Mouse (Mus musculus): ENCODE measurements around the gene Zbtb45. TPM values are rescaled to one million over a fixed set of nuclear protein-coding genes. Genes with fewer than 3 reads are reported as not detected.
A peak's percentile ranks its signal among the peaks of the same experiment; 100 is the strongest.

Gene Zbtb45
- polyA plus RNA-seq, 1 experiment from 2014 or later, result 37.8 TPM

DNA sequence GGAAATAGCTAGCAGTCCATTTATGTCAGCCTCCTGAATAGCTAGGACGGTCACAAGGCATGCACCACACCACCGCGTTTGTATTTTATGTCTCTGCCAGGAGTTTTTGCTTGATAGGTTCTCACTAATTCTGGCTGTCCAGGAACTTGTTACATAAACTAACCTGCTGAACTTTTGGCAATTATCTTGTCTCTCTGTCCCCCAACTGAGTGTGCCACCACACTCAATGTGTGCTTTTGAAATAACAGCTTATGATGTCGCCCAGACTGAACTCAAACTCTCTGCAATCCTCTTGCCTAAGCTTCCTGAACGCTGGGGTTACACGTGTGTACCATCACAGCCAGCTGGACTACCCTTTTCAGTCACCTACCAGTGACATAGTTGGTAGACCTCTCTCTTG lies 32.7 kb upstream of the Zbtb45 start:
- H3K9me3 ChIP-seq, result no peaks in the 10 kb centered on the region
- no peak for ATAC-seq (ENCODE audit: low read depth)
- H3K36me3 ChIP-seq, result no peaks in the 10 kb centered on the region
- 0 out of 2 replicates have a peak overlapping the region, but pooled peaks have one; percentile 73 for H3K4me2 ChIP-seq
- no peak overlapping the region for H3K4me3 ChIP-seq
- no peak overlapping the region for H3K27ac ChIP-seq (replicated peaks)
- peaks cover 50% of the 10 kb centered on the region for H3K27me3 ChIP-seq
- H3K4me1 ChIP-seq (replicated peaks), result peaks cover 25% of the 10 kb centered on the region
- H3K9ac ChIP-seq, result no peak overlapping the region
- 72% methylated on average over 6 of the region's 6 CpGs for WGBS

DNA sequence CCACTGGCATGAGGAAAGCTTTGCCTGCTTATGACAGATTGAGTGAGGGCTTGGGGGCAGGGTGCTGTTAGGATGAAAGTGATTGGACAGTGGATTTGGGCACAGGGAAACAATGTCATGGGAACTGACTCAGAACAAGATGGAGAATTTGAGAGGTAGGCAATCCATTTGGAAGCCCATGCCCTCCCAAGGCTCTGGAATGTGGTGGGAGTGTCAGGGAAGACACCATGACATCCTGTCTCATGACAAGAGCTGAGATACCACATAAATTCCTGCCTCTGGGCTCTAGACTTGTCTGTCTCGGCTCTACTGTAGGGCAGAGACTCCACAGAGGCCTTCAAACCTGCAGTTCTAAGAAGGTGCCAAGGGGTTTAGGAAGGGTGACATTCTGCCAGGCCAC lies 31.4 kb upstream of the Zbtb45 start:
- H3K36me3 ChIP-seq, result peaks cover 1% of the 10 kb centered on the region
- no peak overlapping the region for H3K4me2 ChIP-seq
- H3K4me3 ChIP-seq, result no peak overlapping the region
- WGBS, result 68% methylated on average over 1 of the region's 1 CpGs
- no peak overlapping the region for H3K9ac ChIP-seq
- H3K27me3 ChIP-seq, result peaks cover 50% of the 10 kb centered on the region
- H3K9me3 ChIP-seq, result no peaks in the 10 kb centered on the region
- no peak overlapping the region for H3K27ac ChIP-seq (replicated peaks)
- ATAC-seq (ENCODE audit: low read depth), result no peak
- peaks cover 34% of the 10 kb centered on the region for H3K4me1 ChIP-seq (replicated peaks)

GRCm38 (mm10) chr7:13039181-13039580 lies 29.3 kb upstream of the Zbtb45 start:
- H3K4me2 ChIP-seq, result peak overlapping the region; percentile 91
- peak overlapping the region; percentile 98 for H3K9ac ChIP-seq
- peak overlapping the region; percentile 80 for H3K4me3 ChIP-seq
- H3K9me3 ChIP-seq, result no peaks in the 10 kb centered on the region
- peaks cover 34% of the 10 kb centered on the region for H3K27me3 ChIP-seq
- peaks cover 17% of the 10 kb centered on the region for H3K36me3 ChIP-seq
- no peak for ATAC-seq (ENCODE audit: low read depth)
- WGBS, result 88% methylated on average over 1 of the region's 1 CpGs
- no peak overlapping the region for H3K27ac ChIP-seq (replicated peaks)
- H3K4me1 ChIP-seq (replicated peaks), result peaks cover 47% of the 10 kb centered on the region

GRCm38 (mm10) chr7:13038621-13039169 lies 28.9 kb upstream of the Zbtb45 start:
- Histone ChIP-seq H3K27me3 (peaks cover 29% of the 10 kb centered on the region), H3K9ac (peak overlapping the region; percentile 98)
- 25% methylated on average over 15 of the region's 15 CpGs for WGBS

DNA sequence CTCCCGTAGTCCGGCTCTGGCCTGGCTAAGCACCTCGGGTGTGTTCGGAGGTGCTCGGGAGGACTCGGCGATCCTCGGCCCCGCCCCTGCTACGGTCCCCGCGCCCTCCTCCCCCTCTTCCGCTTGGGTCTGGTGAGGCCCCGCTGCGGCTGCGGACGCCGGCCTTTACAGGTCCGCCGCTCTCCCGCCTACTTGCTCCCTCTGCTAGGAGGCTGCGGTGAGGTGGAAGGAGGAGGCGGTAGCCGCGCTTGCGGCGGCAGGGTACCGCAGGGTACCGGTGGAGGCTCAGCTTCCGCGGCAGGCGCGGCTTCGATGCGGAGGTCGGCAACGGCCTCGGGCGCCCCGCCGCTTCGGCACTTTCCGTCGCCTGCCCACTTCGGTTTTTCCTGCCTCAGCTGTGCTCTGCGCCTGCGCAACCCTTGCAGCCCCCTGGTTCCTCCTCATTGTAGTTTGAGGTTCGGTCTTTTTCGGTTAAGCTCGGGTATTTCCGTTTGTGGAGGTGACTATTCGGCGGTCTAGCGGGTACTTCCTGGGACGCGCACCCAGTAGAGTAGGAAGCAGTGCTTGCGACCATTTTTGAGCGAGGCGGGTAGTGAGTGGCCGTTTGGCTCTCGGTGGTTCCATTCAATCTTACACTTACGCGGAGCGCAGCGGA lies 28.2 kb upstream of the Zbtb45 start, which contains the start of gene Ube2m:
Gene Ube2m, minus strand, starts transcription at position 375 of the 655 bp plus-strand sequence.
- peak; percentile 90 for ATAC-seq (ENCODE audit: low read depth)

More at GRCm38 (mm10) chr7:13038621-13039169, 28.9 kb upstream of the Zbtb45 start:
- Histone ChIP-seq H3K36me3 (peaks cover 17% of the 10 kb centered on the region), H3K4me3 (peak overlapping the region; percentile 80), H3K27ac (replicated peaks) (peak overlapping the region; percentile 99), H3K4me1 (replicated peaks) (peaks cover 47% of the 10 kb centered on the region), H3K4me2 (peak overlapping the region; percentile 91), H3K9me3 (no peaks in the 10 kb centered on the region)
- ATAC-seq (ENCODE audit: low read depth), result no peak

GRCm38 (mm10) chr7:13037366-13037765 lies 27.5 kb upstream of the Zbtb45 start:
- under 1% methylated on average over 31 of the region's 33 CpGs for WGBS
- peak; percentile 10; the same call in 1 of the 2 replicates for ATAC-seq (ENCODE audit: low read depth)
- peak overlapping the region; percentile 91 for H3K4me2 ChIP-seq
- no peaks in the 10 kb centered on the region for H3K9me3 ChIP-seq
- peak overlapping the region; percentile 80 for H3K4me3 ChIP-seq
- peaks cover 52% of the 10 kb centered on the region for H3K4me1 ChIP-seq (replicated peaks)
- peaks cover 30% of the 10 kb centered on the region for H3K36me3 ChIP-seq
- peak overlapping the region; percentile 98 for H3K9ac ChIP-seq
- H3K27me3 ChIP-seq, result peaks cover 15% of the 10 kb centered on the region
- peak overlapping the region; percentile 99 for H3K27ac ChIP-seq (replicated peaks)

More for the DNA sequence above, 28.2 kb upstream of the Zbtb45 start, which contains the start of gene Ube2m:
- H3K36me3 ChIP-seq, result peaks cover 24% of the 10 kb centered on the region
- H3K27ac ChIP-seq (replicated peaks), result peak within 1 kb of the TSS; percentile 99
- peaks cover 48% of the 10 kb centered on the region for H3K4me1 ChIP-seq (replicated peaks)
- H3K4me3 ChIP-seq, result peak within 1 kb of the TSS; percentile 80
- H3K27me3 ChIP-seq, result peaks cover 22% of the 10 kb centered on the region
- peak within 1 kb of the TSS; percentile 98 for H3K9ac ChIP-seq
- WGBS, result under 1% methylated on average over 64 of the region's 65 CpGs
- peak within 1 kb of the TSS; percentile 91 for H3K4me2 ChIP-seq
- H3K9me3 ChIP-seq, result no peaks in the 10 kb centered on the region

- ATAC-seq (ENCODE audit: low read depth), result no peak
- H3K27ac ChIP-seq (replicated peaks), result peak overlapping the region; percentile 99
- peak overlapping the region; percentile 91 for H3K4me2 ChIP-seq
- peak overlapping the region; percentile 80 for H3K4me3 ChIP-seq
- H3K9me3 ChIP-seq, result no peaks in the 10 kb centered on the region
- H3K27me3 ChIP-seq, result peaks cover 10% of the 10 kb centered on the region
- peak overlapping the region; percentile 98 for H3K9ac ChIP-seq
- H3K36me3 ChIP-seq, result peaks cover 36% of the 10 kb centered on the region
- 49% methylated on average over 4 of the region's 4 CpGs for WGBS
- H3K4me1 ChIP-seq (replicated peaks), result peaks cover 52% of the 10 kb centered on the region
Observed at GRCm38 (mm10) chr7:13036806-13037205, 27.0 kb upstream of the Zbtb45 start.

DNA sequence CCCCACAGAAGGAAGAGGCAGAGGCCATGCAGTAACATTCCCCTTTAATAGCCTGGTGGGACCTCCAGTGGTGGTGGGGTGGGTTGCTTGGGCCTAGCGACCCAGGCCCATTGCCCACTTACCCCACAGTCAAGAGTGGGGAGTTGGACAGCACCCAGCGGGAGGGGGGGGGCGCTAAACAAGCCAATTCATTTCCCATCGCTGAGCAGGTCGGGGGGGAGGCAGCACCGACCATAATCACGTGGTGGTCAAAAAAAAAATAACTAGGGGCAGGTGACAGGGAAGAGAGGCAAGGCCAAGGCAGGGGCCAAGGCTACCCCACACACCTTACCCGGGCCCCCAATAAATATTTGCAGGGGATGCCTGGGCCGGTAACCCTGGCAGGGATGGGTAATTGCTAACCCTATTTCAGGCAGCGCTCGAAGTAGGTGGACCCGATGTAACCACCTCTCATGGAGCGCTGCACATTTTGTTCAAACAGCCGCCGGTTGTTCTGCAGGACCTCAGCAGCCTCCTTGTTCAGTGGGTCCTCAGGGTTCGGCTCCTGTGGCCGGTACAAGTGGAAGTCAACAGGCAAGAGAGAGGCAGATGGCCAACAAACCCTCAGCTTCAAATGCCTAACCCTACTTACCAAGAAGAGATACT lies 25.5 kb upstream of the Zbtb45 start:
- Histone ChIP-seq H3K4me2 (peak overlapping the region; percentile 95), H3K27ac (replicated peaks) (peak overlapping the region; percentile 95), H3K27me3 (no peaks in the 10 kb centered on the region), H3K4me1 (replicated peaks) (peaks cover 52% of the 10 kb centered on the region), H3K4me3 (peak overlapping the region; percentile 80), H3K9ac (peak overlapping the region; percentile 90), H3K9me3 (no peaks in the 10 kb centered on the region), H3K36me3 (peaks cover 51% of the 10 kb centered on the region)
- ATAC-seq (ENCODE audit: low read depth), result 0 out of 2 replicates have a peak, but pooled peaks have one; percentile 0
- 85% methylated on average over 17 of the region's 17 CpGs for WGBS

DNA sequence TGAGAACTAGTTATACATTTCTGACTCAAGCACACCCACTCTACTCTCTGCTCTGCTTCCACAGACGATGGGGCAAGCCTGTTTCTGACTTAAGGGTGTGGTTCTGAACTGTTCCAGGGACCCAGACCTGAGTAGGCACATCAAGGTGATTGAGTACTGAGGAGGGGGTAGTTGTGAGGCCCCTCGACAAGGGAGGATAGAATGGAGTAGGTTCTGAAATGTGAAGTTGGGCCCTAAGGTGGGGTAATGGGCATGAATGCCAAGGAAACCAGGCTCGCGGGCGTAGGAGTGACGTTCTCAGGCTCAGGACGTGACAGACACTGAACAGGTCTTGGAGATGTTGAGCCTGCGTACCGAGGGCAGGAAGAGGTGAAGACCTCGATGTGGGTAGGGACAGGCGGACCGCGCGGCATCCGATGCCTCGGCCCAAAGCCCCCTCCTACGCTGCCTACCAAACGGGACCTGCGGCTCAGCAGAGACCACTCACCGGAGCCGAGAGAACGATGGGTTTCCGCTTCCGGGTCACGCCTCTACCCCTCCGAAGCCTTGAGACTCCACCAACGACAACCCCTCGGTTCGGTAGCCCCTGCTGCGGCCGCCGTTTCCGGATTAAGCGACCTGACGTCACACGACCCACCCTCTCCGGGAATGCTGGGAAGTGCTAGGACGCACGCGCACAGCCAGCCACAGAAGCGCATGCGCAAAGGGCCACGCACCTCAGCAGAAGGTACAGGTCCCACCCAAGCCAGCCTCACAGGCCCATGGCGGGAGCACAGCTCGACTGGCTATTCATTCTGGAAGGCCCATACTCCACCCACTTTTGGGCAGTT lies 24.5 kb upstream of the Zbtb45 start, which contains the start of gene Chmp2a:
Gene Chmp2a, minus strand, starts transcription at position 660 of the 830 bp plus-strand sequence.
- no peaks in the 10 kb centered on the region for H3K9me3 ChIP-seq
- H3K9ac ChIP-seq, result peak within 1 kb of the TSS; percentile 90
- H3K27ac ChIP-seq (replicated peaks), result peak within 1 kb of the TSS; percentile 95
- H3K4me1 ChIP-seq (replicated peaks), result peaks cover 51% of the 10 kb centered on the region
- H3K4me3 ChIP-seq, result peak within 1 kb of the TSS; percentile 80
- no peaks in the 10 kb centered on the region for H3K27me3 ChIP-seq
- WGBS, result under 1% methylated on average over 45 of the region's 45 CpGs
- peak; percentile 79 for ATAC-seq (ENCODE audit: low read depth)
- H3K4me2 ChIP-seq, result peak within 1 kb of the TSS; percentile 95
- peaks cover 60% of the 10 kb centered on the region for H3K36me3 ChIP-seq

DNA sequence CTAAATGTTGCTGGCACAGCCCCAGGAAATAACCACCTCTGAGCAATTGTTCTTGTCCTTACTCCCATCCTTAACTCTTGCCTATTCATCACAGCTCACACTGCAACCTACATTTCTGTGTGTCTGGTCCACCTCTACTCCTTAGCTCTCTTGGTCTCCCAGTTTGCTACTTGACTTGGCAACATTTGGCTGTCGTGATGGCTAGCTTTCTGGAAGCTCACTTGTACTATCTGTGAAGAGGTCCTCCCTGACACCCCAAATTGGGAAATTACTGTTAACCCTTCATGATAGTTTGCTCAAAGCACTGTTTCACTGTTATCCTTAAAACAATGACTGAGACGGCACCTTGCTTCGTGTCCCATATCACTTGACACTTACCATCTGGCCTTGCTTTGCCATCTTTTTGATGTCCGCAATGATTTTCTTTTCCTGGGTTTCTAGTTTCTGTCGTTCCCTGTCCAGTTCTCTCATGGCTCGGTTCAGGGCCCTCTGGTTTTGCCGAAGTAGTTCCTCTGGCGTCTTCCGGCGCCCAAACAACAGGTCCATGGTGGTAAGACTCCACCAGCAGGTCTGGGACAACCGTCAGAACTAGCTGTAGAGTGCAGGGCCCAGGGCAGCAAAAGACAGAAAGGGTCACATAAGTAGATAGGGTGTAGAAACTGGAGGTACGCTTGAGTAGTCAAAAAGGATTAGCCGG lies 23.8 kb upstream of the Zbtb45 start:
- 54% methylated on average over 13 of the region's 13 CpGs for WGBS
- Histone ChIP-seq H3K4me1 (replicated peaks) (peaks cover 43% of the 10 kb centered on the region), H3K4me3 (peak overlapping the region; percentile 80), H3K4me2 (peak overlapping the region; percentile 95), H3K9me3 (no peaks in the 10 kb centered on the region), H3K36me3 (peaks cover 68% of the 10 kb centered on the region), H3K27me3 (no peaks in the 10 kb centered on the region), H3K27ac (replicated peaks) (peak overlapping the region; percentile 95), H3K9ac (peak overlapping the region; percentile 90)
- ATAC-seq (ENCODE audit: low read depth), result no peak

DNA sequence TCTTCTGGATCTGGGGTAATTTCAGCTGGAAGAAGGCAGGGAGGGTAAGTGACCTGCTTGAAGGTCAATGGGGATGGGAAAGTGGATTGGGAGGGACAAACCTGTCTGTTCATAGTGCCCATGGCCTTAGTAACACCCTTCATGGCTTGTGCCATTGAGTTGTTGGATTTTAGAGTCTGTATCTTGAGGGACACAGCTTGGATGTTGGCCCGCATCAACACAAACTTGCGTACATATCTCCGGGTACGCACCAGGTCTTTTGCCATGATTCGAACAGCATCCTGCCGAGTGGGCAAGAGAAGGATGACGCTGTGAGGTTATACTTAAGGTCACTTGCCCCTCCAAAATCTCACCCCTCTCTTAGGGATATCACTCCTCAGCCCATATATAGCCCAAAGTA lies 22.7 kb upstream of the Zbtb45 start:
- Histone ChIP-seq H3K4me1 (replicated peaks) (peaks cover 45% of the 10 kb centered on the region), H3K36me3 (peaks cover 79% of the 10 kb centered on the region), H3K4me3 (no peak overlapping the region), H3K4me2 (no peak overlapping the region), H3K27me3 (no peaks in the 10 kb centered on the region), H3K9ac (0 out of 2 replicates have a peak overlapping the region, but pooled peaks have one; percentile 90), H3K9me3 (no peaks in the 10 kb centered on the region), H3K27ac (replicated peaks) (no peak overlapping the region)
- ATAC-seq (ENCODE audit: low read depth), result no peak
- WGBS, result 93% methylated on average over 7 of the region's 7 CpGs

All from neural tube, embryonic 13.5 days (tissue).